Mouse (Mus musculus): ENCODE results near the gene Il22ra2. TPM values are rescaled to one million over a fixed set of nuclear protein-coding genes. Genes with fewer than 3 reads are reported as not detected.
A peak's percentile ranks its signal among the peaks of the same experiment; 100 is the strongest.
"Not testable (repeated sequence)": the region's sequence is repeated elsewhere in the genome, so short reads cannot be mapped to it uniquely, and the experiment has no call there.

Il22ra2 gene
- total RNA-seq, 2 experiments from 2014 or later = not detected

DNA sequence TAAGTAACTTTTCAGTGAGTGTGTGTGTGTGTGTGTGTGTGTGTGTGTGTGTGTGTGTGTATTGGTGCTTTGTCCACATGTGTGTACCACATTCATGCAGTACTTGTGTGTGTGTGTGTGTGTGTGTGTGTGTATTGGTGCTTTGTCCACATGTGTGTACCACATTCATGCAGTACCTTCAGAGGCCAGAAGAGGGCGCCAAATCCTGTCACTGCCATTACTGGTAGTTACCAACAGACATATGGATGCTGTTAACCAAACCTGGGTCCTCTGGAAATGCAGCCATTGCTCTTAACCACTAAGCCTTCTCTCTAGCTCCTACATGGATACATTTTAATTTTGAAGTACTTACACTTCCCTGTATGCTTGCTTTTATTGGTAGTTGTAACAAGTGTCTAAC is 20.3 kb upstream of the Il22ra2 start:
- DNase-seq = not testable (repeated sequence)

DNA sequence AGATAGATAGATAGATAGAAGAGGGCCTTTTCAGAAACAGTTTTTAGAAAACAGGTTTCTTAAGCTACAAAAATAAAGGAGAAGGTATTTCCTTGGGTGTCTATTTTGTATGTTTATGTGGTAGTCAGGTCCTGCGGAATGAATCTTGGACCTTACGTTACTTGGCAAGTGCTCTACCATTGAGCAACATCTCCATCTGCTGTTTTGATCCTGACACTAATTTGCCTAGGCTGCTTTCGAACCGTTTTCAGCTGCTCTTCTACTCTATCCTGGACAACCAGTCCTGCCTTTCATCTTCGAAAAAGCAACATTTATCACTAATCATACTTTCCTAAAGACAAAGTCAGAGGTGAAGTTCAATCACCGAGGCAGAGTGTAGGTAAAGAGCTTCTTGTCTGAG is 18.6 kb upstream of the Il22ra2 start:
- no peak for DNase-seq

DNA sequence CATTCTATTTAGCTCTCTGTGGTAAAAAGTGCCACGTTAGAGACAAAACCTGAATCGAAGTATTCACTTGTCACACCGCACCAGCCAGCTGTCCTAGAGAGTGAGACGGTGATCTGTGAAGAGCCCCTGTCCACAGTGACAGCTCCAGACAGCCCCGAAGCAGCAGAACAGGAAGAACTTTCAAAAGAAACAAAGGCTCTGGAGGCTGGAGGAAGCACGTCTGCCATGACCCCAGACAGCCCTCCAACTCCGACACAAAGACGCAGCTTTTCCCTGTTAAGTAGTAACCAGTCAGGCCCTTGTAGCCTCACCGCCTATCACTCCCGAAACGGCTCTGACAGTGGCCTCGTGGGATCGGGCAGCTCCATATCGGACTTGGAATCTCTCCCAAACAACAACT is 12.7 kb upstream of the Il22ra2 start:
- DNase-seq = no peak

DNA sequence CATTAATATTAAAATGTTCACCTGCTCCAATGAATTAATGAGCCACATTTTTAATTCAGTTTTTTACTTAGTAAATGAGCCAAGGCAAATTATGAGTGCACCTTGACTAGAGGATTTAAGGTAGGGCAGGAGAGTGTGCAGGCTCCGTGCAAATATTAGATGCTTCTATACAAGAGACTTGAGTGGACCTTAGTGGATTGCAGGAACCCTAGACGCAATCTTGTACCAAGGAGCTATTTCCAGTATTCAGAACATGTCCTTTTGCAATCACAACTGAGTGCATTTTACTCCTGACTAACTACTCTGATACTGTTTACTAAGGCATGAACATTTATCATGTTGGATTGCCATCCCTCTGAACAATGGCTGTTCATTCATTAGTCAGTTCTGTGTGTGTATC is 10.2 kb upstream of the Il22ra2 start:
- no peak for DNase-seq

DNA sequence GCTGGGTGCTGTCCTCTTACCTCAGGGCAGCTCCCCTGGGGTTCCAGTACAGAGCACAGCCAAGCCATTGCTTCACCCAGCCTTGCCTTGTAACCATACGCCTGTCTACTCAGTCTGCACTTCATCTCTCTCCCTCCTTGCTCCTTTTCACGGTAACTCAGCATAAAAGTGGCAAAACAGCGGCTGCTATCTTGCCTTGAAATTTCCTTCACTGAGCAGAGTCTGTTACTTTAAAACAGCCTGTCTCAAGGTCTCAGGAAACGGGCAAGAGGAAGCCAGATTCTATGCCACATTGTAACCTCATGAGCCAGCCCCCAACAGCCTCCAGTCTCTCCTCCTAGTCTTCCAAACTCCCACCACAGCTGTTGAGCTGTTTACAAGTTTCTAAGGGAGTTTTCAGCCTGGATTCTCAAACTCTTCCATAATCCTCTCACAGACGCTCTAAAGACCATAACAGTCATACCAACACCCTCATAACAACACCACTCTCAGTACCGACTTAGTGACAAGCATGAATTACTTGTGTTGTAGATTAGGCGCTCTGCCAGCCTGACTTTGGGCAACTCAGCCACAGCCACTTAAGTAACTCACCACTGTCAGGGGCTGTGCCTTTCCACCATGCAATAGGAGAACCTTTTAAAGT is 8.6 kb upstream of the Il22ra2 start:
- peak; percentile 35 for DNase-seq

DNA sequence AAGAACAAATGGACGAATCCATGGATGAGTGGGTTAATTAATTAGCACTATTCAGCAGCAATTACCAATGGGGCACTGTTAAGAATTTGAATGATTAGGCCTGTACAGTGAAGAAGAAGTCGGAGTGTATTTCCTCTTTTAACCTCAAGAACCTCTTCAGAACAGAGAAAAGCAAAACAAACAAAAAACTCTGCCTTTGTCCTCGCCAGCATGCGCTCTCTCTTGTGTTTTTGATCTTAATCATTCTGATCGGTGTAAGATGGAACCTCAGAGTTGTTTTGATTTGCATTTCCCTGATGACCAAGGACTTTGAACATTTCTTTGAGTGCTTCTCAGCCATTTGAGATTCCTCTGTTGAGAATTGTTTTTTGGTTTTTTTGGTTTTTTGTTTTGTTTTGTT is 2.1 kb upstream of the Il22ra2 start:
- no peak for DNase-seq

DNA sequence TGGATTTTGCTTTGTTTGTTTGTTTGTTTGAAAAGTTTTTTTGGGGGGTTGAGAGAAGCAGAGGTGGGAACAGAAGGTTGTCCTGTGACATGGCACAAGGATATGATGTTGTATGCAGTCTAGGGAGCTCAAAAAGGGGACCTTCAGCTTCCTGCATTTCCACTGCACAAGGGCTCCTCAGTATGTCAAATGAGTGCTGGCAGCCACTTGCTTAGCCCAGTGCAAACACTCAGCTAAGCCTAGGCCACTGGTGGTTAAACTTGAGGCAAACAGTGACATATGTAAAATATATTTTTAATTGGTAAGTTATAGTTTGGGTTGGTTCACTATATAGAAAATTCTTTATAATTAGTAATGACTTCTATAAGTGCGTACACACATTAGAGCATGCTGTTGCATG is 2.8 kb downstream of the Il22ra2 start:
- DNase-seq = no peak

DNA sequence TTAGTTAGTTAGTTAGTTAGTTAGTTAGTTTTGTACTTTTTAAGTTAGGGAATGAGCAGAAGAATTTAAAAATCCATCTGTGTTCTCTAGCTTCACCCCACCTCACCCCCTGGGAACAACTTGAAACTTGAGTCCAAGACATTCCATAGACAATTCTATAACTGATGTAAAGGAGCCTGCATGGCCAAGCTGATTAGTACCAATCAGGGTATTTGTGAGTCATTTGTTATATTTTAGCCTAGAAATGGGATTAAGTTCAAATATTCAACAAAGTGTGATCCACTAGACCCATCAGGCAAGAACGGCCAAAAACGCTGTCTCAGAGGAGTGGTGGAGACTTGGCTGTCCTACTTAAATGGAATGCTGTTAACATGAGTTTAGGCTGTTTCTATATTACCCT is 5.5 kb downstream of the Il22ra2 start:
- DNase-seq = no peak

DNA sequence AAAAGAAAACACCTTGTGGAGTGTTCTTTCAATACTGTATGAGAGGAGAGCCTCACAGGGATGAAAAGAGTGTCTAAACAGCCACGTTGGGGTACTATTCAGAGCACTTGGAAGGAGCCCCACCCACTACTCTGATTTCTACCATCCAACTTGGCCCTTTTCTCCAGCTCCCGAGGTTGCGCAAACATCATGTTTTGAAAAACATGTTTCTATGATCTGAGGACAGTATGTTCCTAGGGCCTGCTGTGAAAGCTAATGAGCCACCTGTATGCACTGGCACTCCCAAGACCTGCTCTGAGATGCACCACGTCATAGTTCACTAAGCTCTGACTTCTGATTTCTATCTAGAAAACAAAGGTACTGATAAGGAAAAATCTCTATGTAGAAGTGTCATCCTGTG is 6.0 kb downstream of the Il22ra2 start:
- DNase-seq = peak; percentile 37

DNA sequence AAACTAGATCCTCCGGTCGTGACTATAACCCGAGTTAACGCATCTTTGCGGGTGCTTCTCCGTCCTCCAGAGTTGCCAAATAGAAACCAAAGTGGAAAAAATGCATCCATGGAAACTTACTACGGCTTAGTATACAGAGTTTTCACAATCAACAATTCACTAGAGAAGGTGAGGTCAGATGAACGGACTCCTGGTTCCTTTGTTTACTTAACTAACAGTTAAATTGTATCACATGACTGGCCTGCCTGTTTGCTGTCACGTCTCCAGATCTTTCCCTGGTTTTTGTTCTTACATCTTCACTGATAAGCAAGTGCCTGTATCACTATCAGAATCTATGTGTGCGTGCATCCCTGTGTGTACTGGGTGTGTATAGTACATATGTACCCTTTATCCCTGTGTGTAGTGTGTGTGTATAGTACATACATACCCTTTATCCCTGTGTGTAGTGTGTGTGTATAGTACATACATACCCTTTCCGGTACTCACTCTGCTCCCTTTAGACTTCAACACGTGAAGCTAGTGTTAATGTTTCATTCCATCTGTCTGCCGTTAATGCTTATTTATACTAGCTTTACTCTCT is 9.9 kb downstream of the Il22ra2 start:
- no peak for DNase-seq

DNA sequence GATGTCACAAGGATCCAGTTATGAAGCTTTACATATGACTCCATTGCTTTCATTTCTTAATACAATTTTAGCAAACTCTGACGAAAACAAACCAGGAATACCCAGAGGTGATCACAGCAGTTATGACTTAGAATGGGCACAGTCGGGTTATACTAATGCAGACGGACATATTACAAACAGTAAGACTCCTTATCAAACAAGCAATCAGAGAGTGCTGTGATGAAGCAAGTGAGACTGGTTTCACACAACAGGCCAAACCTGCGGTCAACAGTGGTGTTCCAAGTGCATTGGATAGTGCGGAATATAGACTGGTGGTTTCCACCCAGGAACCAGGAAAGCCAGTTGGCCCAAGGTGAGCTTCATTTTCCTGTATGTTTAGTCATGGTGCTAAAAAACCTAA is 17.1 kb downstream of the Il22ra2 start:
- DNase-seq = no peak

DNA sequence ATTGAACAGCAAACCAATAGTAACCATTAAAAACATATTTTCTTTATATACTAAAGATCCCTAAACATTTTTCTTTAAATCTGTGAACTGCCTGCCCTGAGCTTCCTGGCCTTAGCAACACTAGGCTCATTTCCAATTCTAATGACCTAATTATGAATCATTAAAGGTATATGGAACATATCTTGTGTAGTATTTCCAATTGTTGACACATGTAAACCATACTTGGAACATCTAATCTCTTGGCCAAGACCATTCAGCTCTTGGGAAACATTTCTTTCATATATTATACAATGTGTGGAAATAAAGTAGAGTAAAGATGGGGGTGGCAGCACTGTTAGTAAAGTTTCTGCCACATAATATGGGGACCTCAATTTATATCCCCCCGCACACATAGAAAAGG is 17.8 kb downstream of the Il22ra2 start:
- no peak for DNase-seq

DNA sequence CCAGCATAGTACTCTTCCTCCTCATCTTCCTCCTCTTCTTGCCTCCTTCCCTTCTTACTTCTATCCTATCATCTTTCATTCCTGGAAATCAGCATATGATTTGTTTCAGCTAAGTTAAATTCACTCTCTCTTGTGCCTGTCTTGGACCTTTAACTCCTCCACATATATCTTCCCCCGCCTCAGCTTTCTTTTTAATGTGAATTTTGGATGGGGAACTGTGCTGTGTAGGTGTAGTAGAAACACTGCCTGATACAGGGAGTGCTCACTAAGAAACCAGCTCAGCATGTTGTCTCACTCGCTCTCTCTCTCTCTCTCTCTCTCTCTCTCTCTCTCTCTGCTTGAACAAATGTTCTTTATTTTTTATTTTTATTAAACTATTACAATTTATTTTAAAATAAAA is 23.3 kb downstream of the Il22ra2 start:
- no peak for DNase-seq

DNA sequence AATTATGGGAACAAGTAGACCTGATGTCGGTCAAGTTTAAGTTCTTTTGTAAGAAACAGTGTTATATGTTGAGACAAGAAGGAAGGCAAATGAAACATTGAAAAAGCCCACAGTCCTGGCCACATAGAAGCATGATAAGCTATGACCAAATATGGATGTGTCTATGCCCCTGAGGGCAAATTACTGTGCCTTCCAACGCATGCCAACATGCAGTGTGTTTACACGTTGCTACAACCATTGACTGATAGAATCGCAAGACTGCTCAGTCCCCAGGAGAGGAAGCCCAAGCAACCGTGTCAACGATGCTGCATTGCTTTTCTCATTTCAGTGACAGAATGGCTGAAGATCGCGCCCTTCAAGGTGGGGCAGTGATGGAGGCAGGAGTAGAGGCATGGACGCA is 35.6 kb downstream of the Il22ra2 start:
- DNase-seq = no peak

DNA sequence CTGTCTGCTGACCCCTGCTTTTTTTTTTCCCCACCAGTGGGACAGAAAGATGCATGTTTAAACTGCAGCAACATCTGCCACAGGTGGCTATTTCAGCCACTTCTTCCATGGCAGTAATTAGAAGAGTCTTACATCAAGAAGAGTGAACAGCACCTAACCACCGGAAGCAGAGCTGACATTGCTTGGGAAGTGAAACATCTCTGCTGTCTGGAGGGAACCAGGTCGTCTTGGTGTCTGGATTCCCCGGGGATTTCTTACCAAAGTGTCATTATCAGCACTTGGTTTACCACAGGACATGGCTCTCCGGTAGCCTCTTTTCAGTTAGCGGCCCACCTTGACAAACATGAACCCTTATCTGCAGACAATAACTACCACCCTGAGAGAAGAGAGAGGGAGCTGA is 38.2 kb downstream of the Il22ra2 start:
- no peak for DNase-seq

DNA sequence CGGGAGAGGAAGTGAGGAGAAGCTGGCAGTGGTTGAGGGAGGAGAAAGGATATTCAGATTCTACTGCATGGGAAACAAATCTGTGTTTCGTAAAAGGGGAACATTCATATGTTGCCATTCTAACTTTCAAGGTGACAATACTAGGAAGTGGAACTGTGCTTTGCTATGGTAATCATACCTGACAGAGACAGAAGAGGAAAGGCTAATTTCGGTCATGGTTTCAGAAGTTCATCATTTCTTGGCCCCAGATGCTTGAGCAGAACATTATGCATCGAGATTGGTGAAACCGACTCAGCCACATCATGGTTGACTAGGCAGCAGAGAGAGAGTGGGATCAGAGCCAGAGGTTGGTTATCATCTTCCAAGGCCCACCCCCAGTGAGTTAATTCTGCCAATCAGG is 47.2 kb downstream of the Il22ra2 start:
- DNase-seq = no peak

DNA sequence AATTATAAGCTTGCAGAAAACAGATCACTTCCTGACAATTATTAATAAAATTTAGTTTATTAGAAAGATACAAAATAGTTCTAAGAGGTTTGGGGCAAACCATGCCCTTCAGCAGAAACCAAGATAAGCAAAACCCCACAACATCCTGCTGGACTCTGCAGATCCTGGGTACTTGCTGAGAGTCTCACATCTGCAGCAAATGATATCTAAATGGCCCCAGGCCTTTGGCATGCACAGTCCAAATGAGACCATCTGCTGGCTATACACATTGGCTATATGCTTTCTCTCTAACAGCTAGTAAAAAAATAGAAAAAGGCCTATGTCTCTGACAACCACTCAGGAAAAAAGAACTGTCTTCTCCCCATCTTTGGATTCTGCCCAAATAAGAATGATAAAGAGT is 50.2 kb downstream of the Il22ra2 start:
- no peak for DNase-seq

DNA sequence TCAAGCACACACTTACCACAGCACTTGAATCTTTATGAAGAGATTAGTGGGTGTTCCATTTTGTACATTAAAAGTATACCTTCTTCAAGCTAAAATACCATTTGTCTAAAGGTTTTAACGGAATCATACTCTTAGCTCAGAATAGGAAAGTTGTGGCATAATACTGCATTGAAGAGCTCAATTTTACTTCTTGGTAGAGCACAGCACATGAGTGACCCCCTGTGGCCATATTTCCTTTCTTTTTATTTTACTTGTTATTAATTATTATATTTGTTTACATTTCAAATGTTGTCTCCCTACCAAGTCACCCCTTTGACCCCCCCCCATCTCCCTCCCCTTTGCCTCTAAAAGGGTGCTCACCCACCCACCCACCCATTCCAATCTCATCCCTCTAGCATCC is 51.3 kb downstream of the Il22ra2 start:
- DNase-seq = no peak

Other genes with a start within 250 kb of the Il22ra2 start
- 10 to 100 TPM; 21.9 to 26.3 TPM for gene Ifngr1, start 30.0 kb upstream of the Il22ra2 start, total RNA-seq (2021)
- gene Il20ra, start 90.6 kb downstream of the Il22ra2 start, total RNA-seq (2021) = not detected
- gene Slc35d3, start 229.5 kb downstream of the Il22ra2 start, total RNA-seq (2021) = not detected